Mouse (Mus musculus): ENCODE measurements around the gene Cnnm3. TPM values are rescaled to one million over a fixed set of nuclear protein-coding genes. Genes with fewer than 3 reads are reported as not detected.
A peak's percentile ranks its signal among the peaks of the same experiment; 100 is the strongest.

Gene Cnnm3
- total RNA-seq, 2 experiments from 2014 or later: 10.8 to 12.2 TPM

- intact Hi-C loops (cut with DNase I): no loop called here
- DNase-seq: no peak
These were observed 43.1 kb downstream of the Cnnm3 start for GRCm38 (mm10) chr1:36554633-36555399.

- intact Hi-C loops (cut with DNase I): no loop called here
These were observed 44.2 kb downstream of the Cnnm3 start for GRCm38 (mm10) chr1:36555798-36556395.

DNA sequence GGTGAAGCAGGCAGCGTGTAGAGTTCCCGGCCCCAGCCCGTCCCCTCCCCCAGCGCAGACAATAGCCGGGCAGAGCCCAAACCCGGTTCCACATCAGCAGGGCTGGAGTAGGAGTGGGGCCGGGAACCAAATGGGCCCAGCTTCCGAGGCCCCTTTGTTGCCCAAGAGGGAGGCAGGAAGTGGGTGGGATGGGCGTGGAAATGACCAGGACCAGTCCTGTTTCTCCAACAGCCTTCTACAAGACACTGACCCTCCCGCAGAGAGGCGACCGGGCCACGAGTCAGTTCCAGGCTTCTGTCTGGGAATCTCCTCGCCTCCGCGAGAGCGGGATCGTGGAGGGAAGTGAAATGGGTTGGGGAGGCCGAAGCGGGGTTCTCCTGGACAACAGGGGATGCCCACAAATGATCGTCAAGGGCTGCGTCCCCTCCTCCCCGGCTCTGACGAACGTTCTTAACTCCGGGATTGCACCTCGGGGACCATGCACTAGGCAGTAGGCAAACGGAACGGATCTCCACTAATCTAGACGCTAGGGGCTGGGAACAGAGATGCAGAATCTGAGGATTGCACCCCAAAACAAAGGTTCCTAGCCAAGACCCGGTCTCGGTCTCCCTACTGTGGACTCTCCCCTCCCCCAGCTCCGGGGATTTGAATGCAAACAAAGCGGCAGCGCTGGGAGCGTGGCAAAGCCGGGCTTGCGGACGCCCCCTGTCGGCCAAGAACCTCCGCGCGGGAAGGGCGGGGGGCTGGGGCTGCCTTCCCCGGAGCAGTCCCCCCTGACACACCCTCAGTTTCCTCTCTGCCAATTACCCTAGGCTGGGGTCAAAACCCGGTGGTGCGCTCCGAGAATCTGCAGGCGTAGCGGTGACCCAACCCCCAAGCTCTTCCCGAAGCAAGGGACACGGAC lies 45.1 kb downstream of the Cnnm3 start:
- intact Hi-C loops (cut with DNase I): no loop called here

More at GRCm38 (mm10) chr1:36555798-36556395, 44.2 kb downstream of the Cnnm3 start:
- DNase-seq: no peak

DNA sequence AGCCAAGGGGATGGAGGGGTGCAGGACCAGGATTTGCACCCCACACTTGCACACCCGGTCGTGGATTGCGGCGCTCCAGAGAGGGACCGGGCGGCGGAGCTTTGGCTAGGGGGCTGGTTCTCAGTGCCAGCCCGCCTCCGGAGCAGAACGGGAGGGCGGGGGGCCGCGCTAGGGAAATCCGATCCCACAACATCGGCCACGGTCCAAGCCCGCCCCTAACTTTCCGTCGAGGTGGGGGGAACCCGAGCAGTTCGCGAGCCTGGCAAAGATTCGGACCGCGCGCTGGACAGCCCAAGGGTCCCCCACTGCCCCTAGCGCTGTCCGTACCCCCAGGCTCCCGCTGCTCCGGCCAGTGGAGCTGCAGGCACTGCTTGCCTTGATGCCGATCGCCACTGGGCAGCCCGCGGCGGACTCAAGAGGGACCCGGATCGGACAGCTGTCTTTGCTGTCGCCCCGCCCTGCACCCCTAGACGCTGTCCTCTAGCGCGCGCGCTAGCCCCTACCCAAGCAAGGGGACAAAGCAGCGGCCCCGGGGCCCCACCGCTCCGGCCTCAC lies 45.9 kb downstream of the Cnnm3 start:
- intact Hi-C loops (cut with DNase I): no loop called here
- peak; percentile 87 for DNase-seq

More for the DNA sequence above, 45.1 kb downstream of the Cnnm3 start:
- peak; percentile 86 to 89 for DNase-seq

GRCm38 (mm10) chr1:36558031-36558993 lies 46.6 kb downstream of the Cnnm3 start, which contains the start of gene Sema4c:
Gene Sema4c (minus strand): TSS chr1:36558349.
- DNase-seq: peak in 1 of 2 experiments; percentile 67
- intact Hi-C loops (cut with DNase I): no loop called here

DNA sequence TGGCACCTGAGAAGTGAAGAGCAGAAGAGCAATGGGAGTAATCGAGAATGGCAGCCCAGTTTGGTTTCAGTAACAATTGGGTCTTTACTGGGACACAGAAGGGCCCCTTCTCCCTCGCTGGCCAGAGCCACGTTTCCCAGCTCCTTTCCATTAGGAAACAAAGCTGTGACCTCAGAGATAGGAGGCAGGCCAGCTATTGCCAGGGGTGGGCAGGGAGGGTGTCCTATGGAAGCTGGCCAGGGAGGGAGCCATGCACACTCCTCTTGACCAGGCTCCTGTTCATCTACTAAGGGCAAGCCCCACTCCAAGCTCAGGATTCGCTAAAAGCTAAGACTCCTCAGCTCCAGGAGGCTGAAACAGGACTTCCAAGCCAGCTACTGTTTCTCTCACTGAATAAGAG lies 47.6 kb downstream of the Cnnm3 start:
- intact Hi-C loops (cut with DNase I): no loop called here
- DNase-seq: no peak

GRCm38 (mm10) chr1:36559888-36560287 lies 48.2 kb downstream of the Cnnm3 start:
- no peak for DNase-seq
- intact Hi-C loops (cut with DNase I): no loop called here

GRCm38 (mm10) chr1:36560903-36561302 lies 49.2 kb downstream of the Cnnm3 start:
- DNase-seq: no peak
- intact Hi-C loops (cut with DNase I): no loop called here

- intact Hi-C loops (cut with DNase I): no loop called here
- DNase-seq: no peak
These were observed 50.7 kb downstream of the Cnnm3 start for GRCm38 (mm10) chr1:36562388-36562787.

DNA sequence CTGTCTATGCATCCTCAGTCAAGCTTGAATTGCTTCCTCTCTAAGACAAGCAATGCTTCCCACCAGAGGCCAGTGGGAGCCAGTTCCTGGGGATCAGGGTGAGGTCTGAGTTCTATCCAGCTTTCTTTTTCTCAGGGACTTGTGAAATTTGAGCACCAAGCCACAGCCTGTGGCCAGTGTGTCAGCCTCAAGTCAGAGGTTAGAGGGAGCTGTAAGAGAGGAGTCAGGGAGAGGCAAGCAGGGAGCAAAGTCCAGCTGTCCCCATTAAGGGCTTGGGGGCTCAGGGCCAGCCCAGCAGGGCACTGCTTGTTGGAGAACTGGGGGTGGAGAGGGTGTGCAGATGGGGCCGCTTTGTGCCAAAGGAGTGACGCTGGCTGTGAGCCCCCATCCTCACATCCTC lies 51.5 kb downstream of the Cnnm3 start:
- intact Hi-C loops (cut with DNase I): no loop called here
- no peak for DNase-seq

GRCm38 (mm10) chr1:36563632-36564031 lies 52.0 kb downstream of the Cnnm3 start:
- intact Hi-C loops (cut with DNase I): no loop called here

DNA sequence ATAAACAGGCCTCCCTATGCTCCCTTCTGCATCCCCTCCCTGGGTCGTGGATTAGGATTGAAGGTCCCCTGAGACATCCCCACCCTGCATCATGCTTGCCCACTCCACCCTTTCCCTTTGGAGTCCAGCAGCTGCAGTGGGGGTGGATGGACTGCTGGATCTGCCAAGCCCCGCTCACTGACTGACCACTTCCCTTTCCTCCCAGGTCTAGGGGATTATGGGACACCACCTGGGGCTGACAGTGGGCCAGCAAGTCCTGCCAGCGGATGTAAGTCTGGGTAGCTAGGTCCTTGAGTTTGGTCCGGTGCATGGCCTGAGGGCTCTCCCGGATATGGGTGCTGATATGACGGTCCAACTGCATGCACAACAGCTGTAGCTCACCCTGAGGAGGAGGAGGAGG lies 52.4 kb downstream of the Cnnm3 start:
- peak in 1 of 2 experiments; percentile 40 for DNase-seq
- intact Hi-C loops (cut with DNase I): no loop called here

More at GRCm38 (mm10) chr1:36563632-36564031, 52.0 kb downstream of the Cnnm3 start:
- DNase-seq: no peak

DNA sequence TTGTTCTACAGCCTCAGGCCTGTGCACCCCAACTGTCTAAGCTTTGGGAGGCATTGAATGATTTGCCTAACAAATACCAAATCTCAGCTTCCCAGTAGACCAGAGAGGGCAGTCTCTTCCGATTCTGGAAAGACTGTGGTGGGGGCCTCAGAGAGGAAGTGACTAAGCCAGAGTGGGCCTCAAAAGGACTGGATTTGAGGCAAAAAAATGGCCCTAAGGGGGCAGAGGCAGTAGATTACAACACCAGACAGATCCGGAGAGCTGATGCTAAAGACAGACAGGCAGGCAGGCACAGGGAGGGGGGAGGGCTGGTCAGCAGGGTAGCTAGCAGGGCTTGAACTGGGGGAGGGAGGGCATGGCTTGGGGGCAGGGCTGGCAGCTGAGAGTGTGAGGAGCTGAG lies 54.8 kb downstream of the Cnnm3 start:
- intact Hi-C loops (cut with DNase I): no loop called here
- DNase-seq: no peak

DNA sequence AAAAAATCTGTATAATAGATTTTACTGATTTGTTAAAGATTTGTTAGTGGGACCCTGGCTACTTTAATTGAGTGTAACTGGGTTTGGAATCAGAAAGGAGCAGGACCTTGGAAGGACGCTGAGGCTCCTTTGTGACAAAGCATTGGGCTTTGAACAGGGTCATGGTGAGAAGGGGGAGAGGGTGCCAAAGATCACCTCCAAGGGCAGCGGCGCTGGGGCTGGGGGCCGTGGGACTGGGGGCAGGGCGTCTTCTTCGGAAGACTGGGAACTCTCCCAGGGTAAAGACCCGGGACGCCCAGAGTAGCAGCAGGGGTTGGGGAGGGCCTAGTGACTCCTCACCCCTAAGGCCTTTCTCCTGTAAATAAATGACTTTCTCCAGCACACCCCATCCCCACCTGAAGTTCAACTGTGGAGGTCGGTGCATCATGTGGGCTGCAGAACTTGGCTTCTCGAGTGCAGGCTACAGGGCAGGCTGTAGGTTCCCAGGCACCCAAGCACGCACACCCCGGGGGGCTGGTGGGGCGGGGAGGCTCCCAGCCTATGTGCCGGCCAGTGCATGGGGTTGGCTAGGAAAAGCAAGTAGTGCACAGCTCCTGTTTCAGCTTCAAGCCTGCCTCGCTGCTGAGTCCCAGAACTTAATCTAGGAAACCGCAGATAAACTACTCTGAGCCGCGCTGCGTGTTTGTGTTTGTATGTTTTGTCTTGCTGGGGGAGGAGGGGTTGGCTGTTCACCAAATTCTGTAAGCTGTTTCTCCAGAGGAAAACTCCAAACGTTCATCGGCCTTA lies 56.3 kb downstream of the Cnnm3 start:
- intact Hi-C loops (cut with DNase I): no loop called here
- DNase-seq: no peak

DNA sequence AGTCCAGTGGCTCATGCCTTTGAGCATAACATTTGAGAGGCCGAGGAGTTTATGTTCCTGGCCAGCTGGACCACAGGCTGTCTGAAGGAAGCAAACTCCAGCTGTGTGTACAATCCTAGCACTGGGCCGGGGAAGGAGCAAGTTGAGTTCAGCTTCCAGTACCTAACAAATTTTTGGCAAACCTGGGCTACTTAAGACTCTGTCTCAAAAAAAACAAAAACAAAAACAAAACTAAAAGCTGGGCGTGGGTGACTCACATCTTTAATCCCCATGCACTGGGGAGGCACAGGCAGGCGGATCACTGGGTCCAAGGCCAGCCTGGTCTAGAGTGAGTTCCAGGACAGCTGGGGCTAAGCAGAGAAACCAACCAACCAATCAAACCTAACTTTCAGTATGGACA lies 57.1 kb downstream of the Cnnm3 start:
- intact Hi-C loops (cut with DNase I): no loop called here

GRCm38 (mm10) chr1:36569694-36570276 lies 58.1 kb downstream of the Cnnm3 start:
- no peak for DNase-seq

More for the DNA sequence above, 57.1 kb downstream of the Cnnm3 start:
- no peak for DNase-seq

GRCm38 (mm10) chr1:36570320-36570719 lies 58.7 kb downstream of the Cnnm3 start:
- no peak for DNase-seq
- intact Hi-C loops (cut with DNase I): no loop called here

More at GRCm38 (mm10) chr1:36569694-36570276, 58.1 kb downstream of the Cnnm3 start:
- intact Hi-C loops (cut with DNase I): no loop called here

DNA sequence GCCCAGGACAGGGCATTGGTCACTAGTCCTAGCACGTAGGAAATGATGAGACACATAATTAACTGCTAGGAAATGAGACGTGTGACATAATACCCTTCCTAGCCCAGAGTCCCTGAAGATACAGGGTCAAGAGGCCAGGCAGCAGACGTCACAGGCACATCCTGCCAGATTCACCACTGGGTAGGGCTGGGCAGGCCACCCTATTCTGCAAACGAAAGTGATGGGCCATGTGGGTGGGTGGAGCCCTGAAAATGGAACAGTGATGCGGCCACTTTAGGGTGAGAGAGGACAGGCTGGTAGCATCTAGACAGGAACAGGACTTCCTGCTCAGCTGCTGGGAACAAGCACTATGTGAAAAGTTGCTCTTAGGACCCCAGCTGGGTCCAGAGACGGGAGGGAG lies 60.0 kb downstream of the Cnnm3 start:
- DNase-seq: peak in 1 of 2 experiments; percentile 50
- intact Hi-C loops (cut with DNase I): no loop called here

Data from gastrocnemius, postnatal 36 days (tissue).